Mouse (Mus musculus): ENCODE data around the gene Ogdhl. TPM values are rescaled to one million over a fixed set of nuclear protein-coding genes. Genes with fewer than 3 reads are reported as not detected.

Gene Ogdhl
- polyA plus RNA-seq, 1 experiment from 2014 or later, result 7.2 TPM

Other genes with a start within 250 kb of the Ogdhl start
- gene Oxnad1, start 236.6 kb upstream of the Ogdhl start, polyA plus RNA-seq (2014; fragmentation: Nextera tagmentation; extraction: Ambion mirVana), result 27.2 and 32.9 TPM in 2 replicates
- 130 and 141 TPM in 2 replicates for gene Dph3, start 236.3 kb upstream of the Ogdhl start, polyA plus RNA-seq (2014; fragmentation: Nextera tagmentation; extraction: Ambion mirVana)
- 0.38 TPM in 1 of 2 replicates, not detected in the other for gene Msmb, start 180.0 kb upstream of the Ogdhl start, polyA plus RNA-seq (2014; fragmentation: Nextera tagmentation; extraction: Ambion mirVana)
- 172 and 197 TPM in 2 replicates for gene Ncoa4, start 162.2 kb upstream of the Ogdhl start, polyA plus RNA-seq (2014; fragmentation: Nextera tagmentation; extraction: Ambion mirVana)
- gene Timm23, start 120.1 kb upstream of the Ogdhl start, polyA plus RNA-seq (2014; fragmentation: Nextera tagmentation; extraction: Ambion mirVana), result 425 and 431 TPM in 2 replicates
- gene Parg, start 120.1 kb upstream of the Ogdhl start, polyA plus RNA-seq (2014; fragmentation: Nextera tagmentation; extraction: Ambion mirVana), result 37.2 and 41.3 TPM in 2 replicates
- gene 1700024G13Rik, start 66.4 kb downstream of the Ogdhl start, polyA plus RNA-seq (2014; fragmentation: Nextera tagmentation; extraction: Ambion mirVana), result not detected in 2 replicates
- gene Slc18a3, start 142.8 kb downstream of the Ogdhl start, polyA plus RNA-seq (2014; fragmentation: Nextera tagmentation; extraction: Ambion mirVana), result 0.14 and 0.22 TPM in 2 replicates
- gene Chat, start 144.0 kb downstream of the Ogdhl start, polyA plus RNA-seq (2014; fragmentation: Nextera tagmentation; extraction: Ambion mirVana), result not detected in 2 replicates
- 15.0 and 18.8 TPM in 2 replicates for gene Ercc6, start 191.5 kb downstream of the Ogdhl start, polyA plus RNA-seq (2014; fragmentation: Nextera tagmentation; extraction: Ambion mirVana)